Mouse (Mus musculus) CH12.LX (cell line): Measurements from ENCODE around the gene 4930595D18Rik.

Source experiments
- CTCF ChIP-seq, 2 experiments: IDR thresholded peaks in 1 of 2; conservative IDR thresholded peaks in 1 of 2; 2 replicates each; pipeline ENCODE4 v1.5.1; 2011 to 2012; ENCODE audit warnings: low read depth in 2 of 2, low read length in 2 of 2, improper control_type of control experiment in 1 of 2, inconsistent platforms in 1 of 2, mild to moderate bottlenecking in 1 of 2, moderate library complexity in 1 of 2
- USF1 ChIP-seq: IDR thresholded peaks from 2 replicates; pipeline ENCODE4 v1.6.1; 2014; ENCODE audit warnings: low read depth, mild to moderate bottlenecking, inconsistent platforms, low read length, improper control_type of control experiment

DNA sequence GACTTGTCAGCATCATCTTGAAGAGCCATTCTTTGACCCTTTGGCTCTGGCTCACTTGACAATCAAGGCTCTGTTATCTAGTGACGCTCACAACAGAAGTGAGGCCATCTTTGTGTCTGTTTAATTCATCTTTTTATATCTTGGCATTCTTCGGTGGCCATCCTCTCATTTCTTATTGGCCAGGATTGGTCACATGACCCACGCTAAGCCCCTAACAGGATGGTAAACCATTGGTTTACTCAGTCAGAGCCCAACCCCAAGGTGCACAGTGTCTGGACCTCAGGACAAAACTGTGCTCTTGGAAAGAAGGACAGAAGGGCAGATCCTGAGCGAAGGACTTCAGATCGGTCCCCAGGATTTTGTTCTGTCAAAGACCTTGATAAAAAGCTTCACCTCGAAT is 31.7 kb downstream of the 4930595D18Rik start:
- TF ChIP-seq CTCF (conservative IDR thresholded peaks at IDR 0.05 in 1 of 2, IDR thresholded peaks at IDR 0.05 in 1 of 2; ENCODE audit: low read depth in 2 of 2, low read length in 2 of 2) (no peak), USF1 (no peak)
